Mouse (Mus musculus): ENCODE data around the gene Ebf1. TPM values are rescaled to one million over a fixed set of nuclear protein-coding genes. Genes with fewer than 3 reads are reported as not detected.

Gene Ebf1
- polyA plus RNA-seq, 1 experiment from 2014 or later: 52.9 TPM

- no peak for ATAC-seq
These were observed 24.1 kb upstream of the Ebf1 start for GRCm38 (mm10) chr11:44593016-44593415.

DNA sequence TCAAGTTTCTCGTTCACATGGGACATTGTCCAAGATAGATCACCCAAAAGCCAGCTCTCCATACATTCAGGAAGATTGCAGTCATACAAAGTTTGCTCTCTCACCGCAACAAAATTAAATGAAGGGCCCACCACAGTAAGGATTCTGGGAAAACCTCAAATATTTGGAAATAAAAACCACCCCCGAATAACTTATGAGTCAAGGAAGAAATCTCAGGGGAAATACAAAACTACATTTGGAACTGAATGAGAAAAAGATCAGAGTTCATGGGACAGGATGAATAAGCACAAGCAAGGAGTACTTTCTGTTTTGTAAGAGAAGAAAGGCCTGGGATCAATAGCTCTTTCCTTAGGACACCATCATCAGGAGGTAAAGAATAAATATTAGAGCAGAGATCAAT is 22.3 kb upstream of the Ebf1 start:
- Histone ChIP-seq H3K4me2 (ENCODE audit: low read length) (no peak overlapping the region), H3K4me3 (ENCODE audit: low read depth, low read length) (no peak overlapping the region), H3K36me3 (ENCODE audit: control insufficient read depth, insufficient read depth, low read length) (no peaks in the 10 kb centered on the region), H3K9ac (ENCODE audit: low read depth, low read length) (no peak overlapping the region), H3K4me1 (ENCODE audit: control insufficient read depth, insufficient read depth, low read length) (no peaks in the 10 kb centered on the region), H3K27ac (ENCODE audit: low read length) (no peak overlapping the region), H3K9me3 (replicated peaks; ENCODE audit: control insufficient read depth, low read length, poor library complexity, severe bottlenecking) (no peaks in the 10 kb centered on the region), H3K27me3 (ENCODE audit: control insufficient read depth, insufficient read depth, low read depth, low read length) (no peaks in the 10 kb centered on the region)
- 89% methylated on average over 3 of the region's 3 CpGs for WGBS
- no peak for ATAC-seq

More at GRCm38 (mm10) chr11:44593016-44593415, 24.1 kb upstream of the Ebf1 start:
- H3K4me2 ChIP-seq (ENCODE audit: low read length): no peak overlapping the region
- no peak overlapping the region for H3K4me3 ChIP-seq (ENCODE audit: low read depth, low read length)
- no peaks in the 10 kb centered on the region for H3K27me3 ChIP-seq (ENCODE audit: control insufficient read depth, insufficient read depth, low read depth, low read length)
- no peak overlapping the region for H3K27ac ChIP-seq (ENCODE audit: low read length)
- H3K4me1 ChIP-seq (ENCODE audit: control insufficient read depth, insufficient read depth, low read length): no peaks in the 10 kb centered on the region
- 94% methylated on average over 6 of the region's 6 CpGs for WGBS
- H3K9ac ChIP-seq (ENCODE audit: low read depth, low read length): no peak overlapping the region
- no peaks in the 10 kb centered on the region for H3K9me3 ChIP-seq (replicated peaks; ENCODE audit: control insufficient read depth, low read length, poor library complexity, severe bottlenecking)
- no peaks in the 10 kb centered on the region for H3K36me3 ChIP-seq (ENCODE audit: control insufficient read depth, insufficient read depth, low read length)

DNA sequence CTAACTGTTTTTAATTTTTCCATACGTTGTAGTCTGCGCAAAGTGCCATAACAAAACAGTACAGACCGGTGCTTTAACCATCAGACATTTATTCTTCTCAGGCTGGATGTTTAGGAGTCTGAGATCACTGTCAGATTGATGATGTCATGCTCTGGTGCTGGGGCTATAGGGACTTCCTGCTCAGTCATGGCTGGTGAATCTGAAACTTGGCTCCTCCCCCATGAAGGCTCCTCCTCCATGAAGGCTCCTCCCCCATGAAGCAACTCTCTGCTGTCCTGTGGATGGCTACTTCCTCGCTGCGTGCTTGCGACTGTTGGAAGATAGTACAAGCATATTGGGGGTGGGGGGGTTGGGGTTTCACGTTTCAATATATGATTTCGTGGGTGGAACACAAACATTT is 10.2 kb upstream of the Ebf1 start:
- H3K27me3 ChIP-seq (ENCODE audit: control insufficient read depth, insufficient read depth, low read depth, low read length): no peaks in the 10 kb centered on the region; the same call in 1 of the 2 replicates
- no peaks in the 10 kb centered on the region for H3K9me3 ChIP-seq (replicated peaks; ENCODE audit: control insufficient read depth, low read length, poor library complexity, severe bottlenecking)
- WGBS: 89% methylated on average over 8 of the region's 8 CpGs
- H3K4me2 ChIP-seq (ENCODE audit: low read length): no peak overlapping the region
- no peak overlapping the region for H3K9ac ChIP-seq (ENCODE audit: low read depth, low read length)
- H3K4me1 ChIP-seq (ENCODE audit: control insufficient read depth, insufficient read depth, low read length): peaks cover 7% of the 10 kb centered on the region
- H3K4me3 ChIP-seq (ENCODE audit: low read depth, low read length): no peak overlapping the region
- no peak for ATAC-seq
- H3K27ac ChIP-seq (ENCODE audit: low read length): no peak overlapping the region
- no peaks in the 10 kb centered on the region for H3K36me3 ChIP-seq (ENCODE audit: control insufficient read depth, insufficient read depth, low read length)

GRCm38 (mm10) chr11:44608646-44609045 is 8.5 kb upstream of the Ebf1 start:
- no peak for ATAC-seq
- Histone ChIP-seq H3K4me2 (ENCODE audit: low read length) (no peak overlapping the region), H3K4me3 (ENCODE audit: low read depth, low read length) (no peak overlapping the region), H3K4me1 (ENCODE audit: control insufficient read depth, insufficient read depth, low read length) (peaks cover 15% of the 10 kb centered on the region), H3K27me3 (ENCODE audit: control insufficient read depth, insufficient read depth, low read depth, low read length) (peaks cover 7% of the 10 kb centered on the region; the same call in 1 of the 2 replicates), H3K9ac (ENCODE audit: low read depth, low read length) (no peak overlapping the region), H3K27ac (ENCODE audit: low read length) (no peak overlapping the region), H3K36me3 (ENCODE audit: control insufficient read depth, insufficient read depth, low read length) (no peaks in the 10 kb centered on the region), H3K9me3 (replicated peaks; ENCODE audit: control insufficient read depth, low read length, poor library complexity, severe bottlenecking) (no peaks in the 10 kb centered on the region)
- WGBS: 84% methylated on average over 11 of the region's 11 CpGs

- under 1% methylated on average over 45 of the region's 45 CpGs for WGBS
- H3K36me3 ChIP-seq (ENCODE audit: control insufficient read depth, insufficient read depth, low read length): no peaks in the 10 kb centered on the region
These were observed 5.9 kb upstream of the Ebf1 start for GRCm38 (mm10) chr11:44610971-44611781.

GRCm38 (mm10) chr11:44612156-44612555 is 5.0 kb upstream of the Ebf1 start:
- Histone ChIP-seq H3K9ac (ENCODE audit: low read depth, low read length) (no peak overlapping the region), H3K4me2 (ENCODE audit: low read length) (peak overlapping the region; percentile 72; the same call in 1 of the 2 replicates), H3K4me1 (ENCODE audit: control insufficient read depth, insufficient read depth, low read length) (peaks cover 15% of the 10 kb centered on the region), H3K36me3 (ENCODE audit: control insufficient read depth, insufficient read depth, low read length) (no peaks in the 10 kb centered on the region), H3K4me3 (ENCODE audit: low read depth, low read length) (no peak overlapping the region), H3K27me3 (ENCODE audit: control insufficient read depth, insufficient read depth, low read depth, low read length) (peaks cover 13% of the 10 kb centered on the region), H3K9me3 (replicated peaks; ENCODE audit: control insufficient read depth, low read length, poor library complexity, severe bottlenecking) (no peaks in the 10 kb centered on the region), H3K27ac (ENCODE audit: low read length) (no peak overlapping the region)
- WGBS: 3% methylated on average over 10 of the region's 10 CpGs
- ATAC-seq: no peak

More at GRCm38 (mm10) chr11:44610971-44611781, 5.9 kb upstream of the Ebf1 start:
- Histone ChIP-seq H3K4me1 (ENCODE audit: control insufficient read depth, insufficient read depth, low read length) (peaks cover 15% of the 10 kb centered on the region), H3K27me3 (ENCODE audit: control insufficient read depth, insufficient read depth, low read depth, low read length) (peaks cover 12% of the 10 kb centered on the region), H3K4me3 (ENCODE audit: low read depth, low read length) (peak overlapping the region; percentile 49), H3K9ac (ENCODE audit: low read depth, low read length) (peak overlapping the region; percentile 68), H3K9me3 (replicated peaks; ENCODE audit: control insufficient read depth, low read length, poor library complexity, severe bottlenecking) (no peaks in the 10 kb centered on the region), H3K4me2 (ENCODE audit: low read length) (peak overlapping the region; percentile 98), H3K27ac (ENCODE audit: low read length) (peak overlapping the region; percentile 38; the same call in 1 of the 2 replicates)
- ATAC-seq: peak; percentile 91

DNA sequence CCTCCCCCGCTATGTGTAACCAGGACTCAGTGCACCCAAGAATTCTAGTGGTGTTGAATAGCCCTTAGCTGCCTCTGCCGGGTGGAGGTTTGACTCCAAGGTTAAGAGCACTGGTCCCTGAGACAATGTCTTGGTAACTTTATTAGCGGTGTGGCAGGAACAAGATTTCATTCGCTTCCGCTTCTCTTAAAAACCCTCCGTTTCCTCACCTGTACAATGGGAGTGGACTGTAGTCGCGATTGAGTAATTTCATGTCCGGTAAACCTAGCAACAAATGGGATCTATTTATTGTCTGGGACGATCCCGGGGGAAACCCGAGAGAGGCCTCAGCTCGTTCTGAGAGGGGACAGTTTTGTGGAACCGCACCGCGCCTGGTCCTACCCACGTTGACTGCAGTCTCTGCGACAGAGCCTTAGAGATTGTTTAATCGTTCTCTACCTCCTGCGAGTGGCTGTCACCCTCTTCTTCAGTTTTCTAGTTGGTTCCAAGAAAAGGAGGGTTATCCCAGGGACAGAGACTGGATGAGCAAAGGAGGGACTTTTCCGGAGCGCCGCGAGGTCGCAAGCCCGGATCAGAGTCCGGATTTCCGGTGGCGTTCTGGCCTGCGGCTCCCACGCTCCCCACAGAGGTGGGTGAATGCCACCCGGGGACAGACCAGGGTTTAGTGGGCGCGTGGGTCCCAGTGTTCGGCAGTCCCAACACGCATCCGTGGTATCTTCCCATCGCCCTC is 4.3 kb upstream of the Ebf1 start:
- WGBS: 3% methylated on average over 38 of the region's 38 CpGs
- peaks cover 15% of the 10 kb centered on the region for H3K4me1 ChIP-seq (ENCODE audit: control insufficient read depth, insufficient read depth, low read length)
- peaks cover 13% of the 10 kb centered on the region for H3K27me3 ChIP-seq (ENCODE audit: control insufficient read depth, insufficient read depth, low read depth, low read length)
- H3K4me2 ChIP-seq (ENCODE audit: low read length): peak overlapping the region; percentile 72
- H3K27ac ChIP-seq (ENCODE audit: low read length): no peak overlapping the region
- no peaks in the 10 kb centered on the region for H3K36me3 ChIP-seq (ENCODE audit: control insufficient read depth, insufficient read depth, low read length)
- ATAC-seq: no peak
- H3K4me3 ChIP-seq (ENCODE audit: low read depth, low read length): peak overlapping the region; percentile 37
- H3K9me3 ChIP-seq (replicated peaks; ENCODE audit: control insufficient read depth, low read length, poor library complexity, severe bottlenecking): no peaks in the 10 kb centered on the region
- H3K9ac ChIP-seq (ENCODE audit: low read depth, low read length): peak overlapping the region; percentile 58

GRCm38 (mm10) chr11:44613411-44614180 is 3.5 kb upstream of the Ebf1 start:
- H3K9ac ChIP-seq (ENCODE audit: low read depth, low read length): peak overlapping the region; percentile 58
- ATAC-seq: no peak
- peak overlapping the region; percentile 72 for H3K4me2 ChIP-seq (ENCODE audit: low read length)
- no peak overlapping the region for H3K27ac ChIP-seq (ENCODE audit: low read length)
- no peaks in the 10 kb centered on the region for H3K9me3 ChIP-seq (replicated peaks; ENCODE audit: control insufficient read depth, low read length, poor library complexity, severe bottlenecking)
- no peaks in the 10 kb centered on the region for H3K36me3 ChIP-seq (ENCODE audit: control insufficient read depth, insufficient read depth, low read length)
- peaks cover 13% of the 10 kb centered on the region for H3K27me3 ChIP-seq (ENCODE audit: control insufficient read depth, insufficient read depth, low read depth, low read length)
- WGBS: 9% methylated on average over 14 of the region's 14 CpGs
- H3K4me1 ChIP-seq (ENCODE audit: control insufficient read depth, insufficient read depth, low read length): peaks cover 15% of the 10 kb centered on the region
- H3K4me3 ChIP-seq (ENCODE audit: low read depth, low read length): peak overlapping the region; percentile 37

Data from midbrain, embryonic 16.5 days (tissue).